Mouse (Mus musculus): ENCODE data around the gene Ifit1.

Ifit1 gene

GRCm38 (mm10) chr19:34656511-34657298 is 16.0 kb downstream of the Ifit1 start:
- DNase-seq: no peak

DNA sequence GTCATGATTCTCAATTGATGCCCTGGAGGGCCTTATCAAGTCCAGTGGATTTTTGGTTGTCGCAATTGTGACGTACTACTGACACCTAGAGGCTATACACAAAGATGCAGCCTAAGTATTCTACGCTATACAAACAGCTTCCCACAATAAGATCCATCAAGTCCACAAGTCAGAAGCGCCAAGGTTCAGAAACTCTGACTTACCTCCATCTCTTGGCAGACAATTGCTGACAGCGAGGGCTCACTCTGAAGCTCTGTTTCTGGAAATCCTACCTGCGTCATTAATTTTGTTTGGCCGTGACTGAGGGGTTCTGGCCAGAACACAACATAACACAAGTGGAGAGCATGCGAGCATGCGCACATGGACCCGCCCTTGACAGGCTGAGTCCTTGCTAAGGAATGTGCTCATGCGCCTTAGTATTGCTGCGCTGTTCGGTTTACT is 21.4 kb downstream of the Ifit1 start:
- peak; percentile 25 for DNase-seq

GRCm38 (mm10) chr19:34662740-34663139 is 22.1 kb downstream of the Ifit1 start:
- DNase-seq: no peak

GRCm38 (mm10) chr19:34666127-34666526 is 25.5 kb downstream of the Ifit1 start:
- peak; percentile 60 for DNase-seq

GRCm38 (mm10) chr19:34673476-34673875 is 32.8 kb downstream of the Ifit1 start:
- no peak for DNase-seq

DNA sequence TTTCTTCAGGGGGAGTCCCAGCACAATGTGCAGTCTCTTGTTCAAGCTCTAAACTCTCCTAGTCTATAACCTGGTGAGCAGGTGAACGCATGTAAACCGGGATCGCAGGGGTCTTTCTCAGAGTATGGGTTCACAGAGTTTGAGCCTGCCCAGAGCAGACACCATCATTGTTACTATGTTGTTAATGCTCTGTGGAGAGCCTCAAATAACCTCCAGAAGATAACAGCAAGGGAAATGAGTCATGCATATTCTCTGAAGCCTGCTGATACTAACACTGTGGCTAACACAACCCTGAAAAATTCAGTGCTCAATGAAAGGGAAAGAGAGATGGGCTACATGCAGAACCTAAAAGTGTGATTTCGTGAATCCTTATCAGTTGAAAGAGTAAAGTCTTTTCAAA is 37.8 kb downstream of the Ifit1 start:
- DNase-seq: no peak

DNA sequence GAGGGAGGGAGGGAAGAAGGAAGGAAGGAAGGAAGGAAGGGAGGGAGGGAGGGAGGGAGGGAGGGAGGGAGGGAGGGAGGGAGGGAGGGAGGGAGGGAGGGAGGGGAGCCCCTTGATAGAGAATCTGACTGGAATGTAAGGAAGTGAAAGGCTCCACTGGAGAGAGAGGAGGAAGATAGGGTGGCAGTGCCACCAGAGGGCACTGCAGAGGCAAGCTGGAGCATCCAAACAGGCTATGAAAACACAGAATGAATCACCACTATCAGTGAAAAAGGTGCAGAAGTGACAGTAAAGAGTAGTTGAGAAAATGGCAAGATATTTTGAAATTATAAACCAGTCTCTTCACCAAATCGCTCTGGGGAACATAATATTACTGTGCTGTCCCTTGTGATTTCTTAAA is 44.2 kb downstream of the Ifit1 start:
- DNase-seq: peak; percentile 12

DNA sequence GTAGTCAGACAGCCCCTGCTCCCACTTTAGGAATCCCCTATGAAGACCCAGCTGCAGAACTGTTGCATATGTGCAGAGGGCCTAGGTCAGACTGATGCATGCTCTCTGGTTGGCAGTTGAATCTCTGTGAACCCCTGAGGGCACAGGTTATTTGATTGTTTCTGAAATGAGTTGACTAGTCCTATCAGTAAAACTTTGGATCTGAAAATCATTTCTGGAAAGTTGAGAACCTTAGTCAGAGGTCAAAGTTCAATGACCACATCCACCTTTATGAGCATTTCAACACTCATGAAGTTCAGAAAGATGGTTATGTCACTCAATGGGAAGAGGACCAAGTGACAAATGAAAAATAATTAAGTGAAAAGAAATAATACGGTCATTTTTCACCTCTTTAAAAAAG is 44.9 kb downstream of the Ifit1 start:
- DNase-seq: no peak

GRCm38 (mm10) chr19:34691402-34691801 is 50.7 kb downstream of the Ifit1 start:
- DNase-seq: no peak

DNA sequence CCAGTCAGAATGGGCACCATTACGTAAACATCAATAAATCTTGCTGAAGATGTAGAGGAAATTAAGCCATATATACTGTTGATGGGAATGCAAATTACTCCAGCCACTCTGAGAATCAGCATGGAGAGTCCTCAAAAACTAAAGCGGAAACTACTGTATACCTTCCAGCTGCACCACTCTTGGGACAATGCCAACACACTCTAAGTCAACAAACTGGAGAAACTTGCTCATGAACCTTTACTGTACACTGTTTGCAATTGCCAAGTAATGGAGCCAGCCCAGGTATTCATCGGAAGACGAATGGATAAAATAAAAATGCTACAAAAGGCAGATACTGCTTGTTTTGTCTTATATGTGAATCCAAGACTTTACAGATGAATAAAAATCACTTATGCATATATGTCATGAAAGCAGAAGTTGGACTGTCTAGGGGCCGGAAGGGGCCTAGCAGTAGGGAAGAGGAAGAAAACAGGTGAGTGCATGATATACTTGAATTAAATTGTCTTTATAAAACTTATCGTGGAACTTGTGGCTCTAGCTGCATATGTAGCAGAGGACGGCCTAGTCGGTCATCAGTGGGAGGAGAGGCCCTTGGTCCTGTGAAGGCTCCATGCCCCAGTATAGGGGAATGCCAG is 55.8 kb downstream of the Ifit1 start:
- DNase-seq: no peak

DNA sequence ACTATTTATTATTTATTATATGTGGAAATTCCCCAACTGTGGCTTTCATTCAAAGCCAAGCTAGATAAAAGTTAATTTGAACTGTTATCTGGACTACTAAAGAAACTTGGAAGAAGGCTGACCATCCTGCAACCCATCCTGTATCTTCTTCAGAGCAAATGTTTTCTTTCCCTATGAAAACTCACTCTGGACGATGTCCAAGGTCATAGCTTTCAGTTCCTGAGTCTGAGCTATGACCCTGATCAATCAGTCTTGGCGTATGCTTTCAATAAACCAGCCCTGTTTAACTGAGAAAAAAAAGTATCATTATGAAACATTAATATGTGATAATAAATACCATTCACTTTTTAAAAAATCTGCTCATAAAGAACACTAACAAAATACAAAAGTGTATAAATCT is 56.8 kb downstream of the Ifit1 start:
- DNase-seq: no peak

GRCm38 (mm10) chr19:34698432-34698831 is 57.8 kb downstream of the Ifit1 start:
- DNase-seq: no peak

DNA sequence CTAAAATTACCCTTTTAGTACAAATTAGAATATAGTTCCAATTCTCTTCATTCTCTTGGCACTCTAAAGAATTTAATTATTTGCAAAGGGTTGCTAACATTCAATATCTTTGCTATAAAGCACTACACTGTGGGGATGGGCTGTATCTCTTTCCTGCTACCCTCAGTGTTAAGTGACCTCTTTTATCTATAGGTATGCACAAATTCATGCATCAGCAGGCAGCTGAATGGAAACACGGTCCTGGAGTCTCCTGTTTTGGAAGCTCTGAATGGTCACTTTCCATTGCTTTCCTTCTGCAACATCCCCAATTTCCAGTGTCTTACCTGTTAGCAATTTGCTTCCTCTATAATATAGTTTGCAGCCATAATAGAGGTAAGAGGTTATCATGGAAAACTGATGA is 58.2 kb downstream of the Ifit1 start:
- DNase-seq: no peak

- DNase-seq: no peak
Measured at GRCm38 (mm10) chr19:34699300-34699699, 58.6 kb downstream of the Ifit1 start.

All from thymus, postnatal 25 days (tissue).